Mouse (Mus musculus): ENCODE measurements around the gene Hk2. TPM values are rescaled to one million over a fixed set of nuclear protein-coding genes. Genes with fewer than 3 reads are reported as not detected.

Hk2 gene
- polyA plus RNA-seq, 1 experiment from 2014 or later = 36.1 TPM

GRCm38 (mm10) chr6:82723321-82723720 lies 50.9 kb downstream of the Hk2 start:
- 38% methylated on average over 5 of the region's 5 CpGs for WGBS
- H3K27me3 ChIP-seq (ENCODE audit: poor library complexity, severe bottlenecking) = no peaks in the 10 kb centered on the region
- no peak overlapping the region for H3K4me3 ChIP-seq
- peaks cover 17% of the 10 kb centered on the region for H3K4me1 ChIP-seq
- H3K27ac ChIP-seq = peak overlapping the region; percentile 84
- H3K9me3 ChIP-seq = no peaks in the 10 kb centered on the region
- H3K36me3 ChIP-seq (replicated peaks) = peaks cover 48% of the 10 kb centered on the region
- peak; percentile 46 for DNase-seq (ENCODE audit: extremely low spot score, low spot score)

DNA sequence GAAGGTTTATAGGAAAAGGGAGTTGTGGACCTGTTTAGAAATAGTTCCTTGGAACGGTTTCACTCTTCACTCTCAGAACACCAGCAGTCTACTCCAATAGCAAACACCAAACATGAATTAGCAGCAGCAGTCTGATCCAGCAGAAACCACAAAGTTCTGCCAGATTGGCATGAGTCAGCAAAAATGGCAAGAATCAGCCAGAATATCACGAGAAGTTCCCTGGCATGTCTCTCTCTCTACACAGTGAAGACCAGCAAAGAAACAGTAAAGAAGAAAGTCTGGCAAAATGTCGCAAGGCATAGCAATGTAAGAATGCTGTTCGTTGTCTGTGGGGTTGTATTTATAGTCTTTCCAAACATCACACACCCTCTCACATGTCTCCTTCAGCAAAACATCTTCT lies 58.1 kb downstream of the Hk2 start:
- no peaks in the 10 kb centered on the region for H3K27me3 ChIP-seq (ENCODE audit: poor library complexity, severe bottlenecking)
- 92% methylated on average over 4 of the region's 4 CpGs for WGBS
- DNase-seq (ENCODE audit: extremely low spot score, low spot score) = no peak
- no peak overlapping the region for H3K4me3 ChIP-seq
- H3K27ac ChIP-seq = no peak overlapping the region
- H3K4me1 ChIP-seq = no peaks in the 10 kb centered on the region
- no peaks in the 10 kb centered on the region for H3K36me3 ChIP-seq (replicated peaks)
- no peaks in the 10 kb centered on the region for H3K9me3 ChIP-seq

DNA sequence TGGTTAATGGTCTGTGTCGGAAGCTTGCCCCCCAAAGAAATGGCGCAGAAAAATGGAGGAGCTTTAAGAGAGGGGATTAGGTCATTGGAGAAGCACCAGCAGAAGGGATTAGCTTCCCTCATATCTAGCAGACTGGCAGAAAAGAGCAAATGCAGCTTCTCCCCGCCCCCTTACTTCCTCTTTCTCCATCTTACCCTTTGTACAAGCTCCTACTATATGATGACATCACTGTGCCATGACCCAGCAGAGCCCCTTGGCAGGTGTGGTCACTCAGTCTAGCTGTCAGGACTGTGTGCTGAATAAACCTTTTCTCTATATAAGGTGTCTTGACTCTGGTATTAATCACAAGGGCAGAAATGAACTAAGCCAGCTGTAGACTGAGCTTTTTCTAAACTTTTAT lies 58.6 kb downstream of the Hk2 start:
- no peak for DNase-seq (ENCODE audit: extremely low spot score, low spot score)
- no peaks in the 10 kb centered on the region for H3K36me3 ChIP-seq (replicated peaks)
- H3K4me1 ChIP-seq = no peaks in the 10 kb centered on the region
- WGBS = 84% methylated on average over 3 of the region's 3 CpGs
- no peak overlapping the region for H3K4me3 ChIP-seq
- no peak overlapping the region for H3K27ac ChIP-seq
- no peaks in the 10 kb centered on the region for H3K27me3 ChIP-seq (ENCODE audit: poor library complexity, severe bottlenecking)
- no peaks in the 10 kb centered on the region for H3K9me3 ChIP-seq

DNA sequence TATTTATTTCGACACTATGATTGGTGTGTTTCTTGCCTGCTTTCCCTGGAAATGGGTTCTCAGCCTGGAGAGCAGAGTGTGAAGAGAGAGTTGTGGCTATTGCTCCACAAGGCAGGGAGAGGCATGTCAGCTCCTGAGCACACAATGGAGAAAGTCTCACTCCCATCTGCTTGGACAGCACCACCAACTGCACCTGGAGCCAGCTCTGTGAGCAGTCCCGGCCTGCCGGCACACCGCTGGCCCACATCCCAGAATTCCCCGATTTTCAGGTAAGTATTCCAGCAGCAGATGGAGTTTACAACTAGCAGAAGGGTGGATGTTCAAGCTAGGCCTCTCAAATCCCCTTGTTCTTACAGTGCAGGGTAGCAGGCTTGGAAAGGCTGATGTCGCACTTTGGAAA lies 59.0 kb downstream of the Hk2 start:
- Histone ChIP-seq H3K36me3 (replicated peaks) (no peaks in the 10 kb centered on the region), H3K27me3 (ENCODE audit: poor library complexity, severe bottlenecking) (no peaks in the 10 kb centered on the region), H3K4me1 (no peaks in the 10 kb centered on the region), H3K9me3 (no peaks in the 10 kb centered on the region), H3K4me3 (no peak overlapping the region), H3K27ac (no peak overlapping the region)
- no peak for DNase-seq (ENCODE audit: extremely low spot score, low spot score)
- WGBS = 92% methylated on average over 6 of the region's 6 CpGs

- no peak for DNase-seq (ENCODE audit: extremely low spot score, low spot score)
- Histone ChIP-seq H3K9me3 (no peaks in the 10 kb centered on the region), H3K4me3 (no peak overlapping the region), H3K27ac (no peak overlapping the region), H3K36me3 (replicated peaks) (no peaks in the 10 kb centered on the region), H3K27me3 (ENCODE audit: poor library complexity, severe bottlenecking) (no peaks in the 10 kb centered on the region), H3K4me1 (no peaks in the 10 kb centered on the region)
- WGBS = 95% methylated on average over 5 of the region's 5 CpGs
Observed at GRCm38 (mm10) chr6:82714841-82715240, 59.4 kb downstream of the Hk2 start.

GRCm38 (mm10) chr6:82714243-82714642 lies 60.0 kb downstream of the Hk2 start:
- Histone ChIP-seq H3K4me3 (no peak overlapping the region), H3K9me3 (no peaks in the 10 kb centered on the region), H3K27me3 (ENCODE audit: poor library complexity, severe bottlenecking) (no peaks in the 10 kb centered on the region), H3K4me1 (no peaks in the 10 kb centered on the region), H3K36me3 (replicated peaks) (no peaks in the 10 kb centered on the region), H3K27ac (no peak overlapping the region)
- 14% methylated on average over 3 of the region's 3 CpGs for WGBS
- peak; percentile 65 for DNase-seq (ENCODE audit: extremely low spot score, low spot score)

DNA sequence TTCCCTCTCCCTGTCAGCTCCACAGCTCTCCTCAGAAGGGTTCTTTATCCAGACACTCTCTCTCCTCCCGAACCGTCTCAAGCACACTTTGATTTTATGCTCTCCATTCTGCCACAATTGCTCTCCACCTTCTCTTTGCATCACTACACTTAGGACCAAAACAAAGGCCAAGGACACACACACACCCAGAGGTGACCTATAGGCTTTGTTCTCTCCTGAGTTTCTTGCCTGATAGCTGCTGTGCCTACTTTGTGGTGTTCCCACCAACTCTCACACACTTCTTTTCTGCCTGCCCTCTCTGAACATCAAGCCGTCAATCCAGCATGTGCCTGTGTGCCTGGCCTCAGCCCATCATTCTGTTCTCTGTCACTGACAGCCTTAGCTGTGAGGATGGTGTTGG lies 66.5 kb downstream of the Hk2 start:
- Histone ChIP-seq H3K9me3 (no peaks in the 10 kb centered on the region), H3K4me1 (no peaks in the 10 kb centered on the region), H3K4me3 (no peak overlapping the region), H3K27ac (no peak overlapping the region), H3K27me3 (ENCODE audit: poor library complexity, severe bottlenecking) (peaks cover 6% of the 10 kb centered on the region; the same call in 1 of the 2 replicates), H3K36me3 (replicated peaks) (no peaks in the 10 kb centered on the region)
- no peak for DNase-seq (ENCODE audit: extremely low spot score, low spot score)
- WGBS = 93% methylated on average over 3 of the region's 3 CpGs

- peaks cover 3% of the 10 kb centered on the region; the same call in 1 of the 2 replicates for H3K4me1 ChIP-seq
- peaks cover 10% of the 10 kb centered on the region for H3K27me3 ChIP-seq (ENCODE audit: poor library complexity, severe bottlenecking)
- H3K9me3 ChIP-seq = no peaks in the 10 kb centered on the region
- no peak for DNase-seq (ENCODE audit: extremely low spot score, low spot score)
- 92% methylated on average over 10 of the region's 10 CpGs for WGBS
- H3K36me3 ChIP-seq (replicated peaks) = no peaks in the 10 kb centered on the region
- no peak overlapping the region for H3K4me3 ChIP-seq
- H3K27ac ChIP-seq = no peak overlapping the region
Observed at GRCm38 (mm10) chr6:82707241-82707640, 67.0 kb downstream of the Hk2 start.

DNA sequence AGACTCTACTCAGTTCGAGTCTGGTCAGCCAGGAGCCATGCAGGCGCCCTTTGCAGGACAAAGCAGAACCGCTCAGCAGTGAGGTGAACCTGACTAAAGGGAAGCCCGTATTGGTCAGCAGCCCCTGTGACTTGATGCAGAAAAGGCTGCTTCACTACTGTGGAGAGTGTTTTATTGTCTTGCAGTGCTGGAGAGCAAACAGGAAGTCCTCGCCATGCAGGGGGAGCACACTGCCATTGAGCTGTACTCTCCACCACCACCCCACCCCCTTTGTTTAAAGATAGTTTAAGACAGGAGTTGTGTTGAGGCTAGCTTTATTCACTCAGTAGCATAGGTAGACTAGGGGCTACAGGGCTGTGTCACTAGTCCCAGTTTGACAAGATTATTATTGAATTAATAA lies 69.0 kb downstream of the Hk2 start, which contains the start of gene Pole4:
TSS of gene Pole4 (minus strand) at position 145 of the 400 bp plus-strand sequence.
- 87% methylated on average over 5 of the region's 5 CpGs for WGBS
- no peak for DNase-seq (ENCODE audit: extremely low spot score, low spot score)
- Histone ChIP-seq H3K9me3 (no peaks in the 10 kb centered on the region), H3K27ac (no peak within 1 kb of the TSS), H3K4me3 (no peak within 1 kb of the TSS), H3K27me3 (ENCODE audit: poor library complexity, severe bottlenecking) (peaks cover 17% of the 10 kb centered on the region), H3K36me3 (replicated peaks) (no peaks in the 10 kb centered on the region), H3K4me1 (peaks cover 7% of the 10 kb centered on the region)

- WGBS = 81% methylated on average over 3 of the region's 3 CpGs
- Histone ChIP-seq H3K9me3 (no peaks in the 10 kb centered on the region), H3K4me1 (peaks cover 15% of the 10 kb centered on the region), H3K27me3 (ENCODE audit: poor library complexity, severe bottlenecking) (peaks cover 17% of the 10 kb centered on the region), H3K4me3 (no peak overlapping the region), H3K36me3 (replicated peaks) (no peaks in the 10 kb centered on the region), H3K27ac (no peak overlapping the region)
- DNase-seq (ENCODE audit: extremely low spot score, low spot score) = no peak
Observed at GRCm38 (mm10) chr6:82703710-82704109, 70.5 kb downstream of the Hk2 start.

DNA sequence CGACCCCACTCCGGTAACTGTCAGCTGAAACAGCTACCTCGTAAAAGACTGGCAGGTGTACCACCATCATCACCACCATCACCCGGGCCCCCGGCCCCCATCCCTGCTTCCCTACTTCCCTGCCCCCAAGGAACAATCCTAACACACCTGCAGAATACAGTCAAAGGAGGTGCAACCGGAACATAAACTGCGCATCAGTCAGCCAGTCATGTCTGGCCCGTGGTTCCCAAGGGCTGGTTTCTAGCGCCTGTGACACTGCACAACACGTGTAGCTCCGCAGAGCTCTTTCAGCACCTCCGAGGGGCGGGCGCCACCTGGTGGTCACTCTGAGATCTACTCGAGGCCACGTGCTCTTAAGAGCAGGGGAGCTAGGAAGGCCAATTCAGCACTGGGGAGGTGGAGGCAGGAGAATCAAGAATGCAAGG lies 71.6 kb downstream of the Hk2 start:
- 34% methylated on average over 16 of the region's 16 CpGs for WGBS

GRCm38 (mm10) chr6:82701296-82701695 lies 73.0 kb downstream of the Hk2 start:
- 81% methylated on average over 6 of the region's 6 CpGs for WGBS
- H3K36me3 ChIP-seq (replicated peaks) = no peaks in the 10 kb centered on the region
- DNase-seq (ENCODE audit: extremely low spot score, low spot score) = no peak
- H3K9me3 ChIP-seq = no peaks in the 10 kb centered on the region
- H3K27me3 ChIP-seq (ENCODE audit: poor library complexity, severe bottlenecking) = peaks cover 17% of the 10 kb centered on the region
- H3K27ac ChIP-seq = no peak overlapping the region
- H3K4me1 ChIP-seq = peaks cover 15% of the 10 kb centered on the region
- no peak overlapping the region for H3K4me3 ChIP-seq

More for the DNA sequence above, 71.6 kb downstream of the Hk2 start:
- Histone ChIP-seq H3K36me3 (replicated peaks) (no peaks in the 10 kb centered on the region), H3K27me3 (ENCODE audit: poor library complexity, severe bottlenecking) (peaks cover 17% of the 10 kb centered on the region), H3K4me1 (peaks cover 15% of the 10 kb centered on the region), H3K9me3 (no peaks in the 10 kb centered on the region), H3K4me3 (no peak overlapping the region), H3K27ac (no peak overlapping the region)
- DNase-seq (ENCODE audit: extremely low spot score, low spot score) = peak; percentile 87

DNA sequence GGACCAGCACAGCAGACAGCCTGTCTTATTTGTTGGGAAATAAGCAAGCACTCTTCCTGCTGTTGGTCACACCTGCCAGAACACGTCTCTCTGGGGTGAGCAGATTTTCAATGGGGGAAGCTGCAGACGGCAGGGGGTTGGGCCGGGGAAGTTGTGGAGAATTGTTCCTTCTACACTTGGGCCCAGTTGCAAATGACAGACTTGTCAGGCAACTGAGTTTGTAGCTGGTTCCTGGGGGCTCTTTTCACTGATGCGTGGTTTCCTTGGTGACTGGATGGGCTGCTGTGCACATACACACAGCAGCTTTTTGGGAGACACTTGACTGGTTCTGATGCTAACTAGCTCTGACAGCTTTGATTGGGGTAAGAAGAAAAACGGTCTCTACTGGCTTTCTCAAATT lies 74.4 kb downstream of the Hk2 start:
- peaks cover 17% of the 10 kb centered on the region for H3K4me1 ChIP-seq
- no peak overlapping the region for H3K4me3 ChIP-seq
- H3K27ac ChIP-seq = no peak overlapping the region
- H3K9me3 ChIP-seq = no peaks in the 10 kb centered on the region
- WGBS = 31% methylated on average over 5 of the region's 5 CpGs
- H3K36me3 ChIP-seq (replicated peaks) = no peaks in the 10 kb centered on the region
- H3K27me3 ChIP-seq (ENCODE audit: poor library complexity, severe bottlenecking) = peaks cover 17% of the 10 kb centered on the region
- no peak for DNase-seq (ENCODE audit: extremely low spot score, low spot score)

GRCm38 (mm10) chr6:82696736-82697135 lies 77.5 kb downstream of the Hk2 start:
- Histone ChIP-seq H3K4me3 (no peak overlapping the region), H3K9me3 (no peaks in the 10 kb centered on the region), H3K27ac (no peak overlapping the region), H3K4me1 (peaks cover 18% of the 10 kb centered on the region), H3K36me3 (replicated peaks) (no peaks in the 10 kb centered on the region), H3K27me3 (ENCODE audit: poor library complexity, severe bottlenecking) (peaks cover 1% of the 10 kb centered on the region; the same call in 1 of the 2 replicates)
- DNase-seq (ENCODE audit: extremely low spot score, low spot score) = no peak
- 91% methylated on average over 3 of the region's 3 CpGs for WGBS
